Mouse (Mus musculus): ENCODE data around the gene Lrrc61.

Lrrc61 gene

GRCm38 (mm10) chr6:48591871-48592270 is 37.3 kb downstream of the Lrrc61 start:
- no peak for DNase-seq (ENCODE audit: low spot score)

- peak; percentile 93 for DNase-seq (ENCODE audit: low spot score)
These were observed 38.8 kb downstream of the Lrrc61 start, which contains the start of the genes Repin1 and Gm44965 for GRCm38 (mm10) chr6:48593158-48594042. TSS of gene Repin1 (plus strand) at chr6:48593883. TSS of gene Gm44965 (plus strand) at chr6:48593941.

GRCm38 (mm10) chr6:48594043-48594738 is 39.6 kb downstream of the Lrrc61 start:
- peak; percentile 31 for DNase-seq (ENCODE audit: low spot score)

GRCm38 (mm10) chr6:48595278-48595677 is 40.7 kb downstream of the Lrrc61 start:
- DNase-seq (ENCODE audit: low spot score): no peak

GRCm38 (mm10) chr6:48596545-48597232 is 42.1 kb downstream of the Lrrc61 start:
- DNase-seq (ENCODE audit: low spot score): no peak

- no peak for DNase-seq (ENCODE audit: low spot score)
These were observed 42.6 kb downstream of the Lrrc61 start for GRCm38 (mm10) chr6:48597233-48597625.

- DNase-seq (ENCODE audit: low spot score): no peak
These were observed 46.0 kb downstream of the Lrrc61 start for GRCm38 (mm10) chr6:48600594-48600993.

- DNase-seq (ENCODE audit: low spot score): peak; percentile 96
These were observed 46.9 kb downstream of the Lrrc61 start, which contains the start of gene Zfp775 for GRCm38 (mm10) chr6:48601271-48602079. TSS of gene Zfp775 (plus strand) at chr6:48602063.

- peak; percentile 29 for DNase-seq (ENCODE audit: low spot score)
These were observed 47.6 kb downstream of the Lrrc61 start for GRCm38 (mm10) chr6:48602080-48602741.

- no peak for DNase-seq (ENCODE audit: low spot score)
These were observed 53.5 kb downstream of the Lrrc61 start for GRCm38 (mm10) chr6:48608124-48608523.

- DNase-seq (ENCODE audit: low spot score): no peak
These were observed 54.9 kb downstream of the Lrrc61 start for GRCm38 (mm10) chr6:48609512-48609911.

GRCm38 (mm10) chr6:48610657-48611056 is 56.1 kb downstream of the Lrrc61 start:
- no peak for DNase-seq (ENCODE audit: low spot score)

GRCm38 (mm10) chr6:48613464-48613863 is 58.9 kb downstream of the Lrrc61 start:
- DNase-seq (ENCODE audit: low spot score): no peak

- no peak for DNase-seq (ENCODE audit: low spot score)
These were observed 60.2 kb downstream of the Lrrc61 start for GRCm38 (mm10) chr6:48614756-48615155.

GRCm38 (mm10) chr6:48620031-48620430 is 65.4 kb downstream of the Lrrc61 start:
- DNase-seq (ENCODE audit: low spot score): no peak

Data from urinary bladder, postnatal 14 days (tissue).